Mouse (Mus musculus) MEL (cell line): ENCODE measurements around the gene Grcc10. TPM values are rescaled to one million over a fixed set of nuclear protein-coding genes. Genes with fewer than 3 reads are reported as not detected.

Experiments used
- DNase-seq: peaks from one replicate; pipeline ENCODE4 v3.0.0; 2011; ENCODE audit warnings: low read depth, low spot score
- H3K27ac ChIP-seq: 2 replicates; pipeline ENCODE4 v1.5.1; 2012; ENCODE audit warnings: low read depth, mild to moderate bottlenecking, control low read depth, low read length, moderate library complexity; ENCODE audit not compliant: control insufficient read depth
- H3K27me3 ChIP-seq, 2 experiments: fragments of 150-350 bp in 1 of 2; sonication (generic) in 1 of 2; 2 replicates each; pipeline ENCODE4 v1.6.1; 2012; ENCODE audit warnings: low read length in 2 of 2, mild to moderate bottlenecking in 2 of 2, improper control_type of control experiment in 1 of 2, moderate library complexity in 1 of 2; ENCODE audit not compliant: insufficient read depth in 2 of 2, control insufficient read depth in 1 of 2
- H3K36me3 ChIP-seq, 2 experiments: 2 replicates each; pipeline ENCODE4 v1.6.1; 2012 to 2014; ENCODE audit warnings: low read length in 2 of 2, improper control_type of control experiment in 1 of 2, inconsistent platforms in 1 of 2, mild to moderate bottlenecking in 1 of 2; ENCODE audit not compliant: insufficient read depth in 2 of 2, control insufficient read depth in 1 of 2
- H3K4me1 ChIP-seq, 2 experiments: fragments of 150-350 bp in 1 of 2; sonication (generic) in 1 of 2; 2 replicates each; pipeline ENCODE4 v1.6.1; 2012; ENCODE audit warnings: low read length in 2 of 2, improper control_type of control experiment in 1 of 2, mild to moderate bottlenecking in 1 of 2; ENCODE audit not compliant: insufficient read depth in 2 of 2, control insufficient read depth in 1 of 2
- H3K4me3 ChIP-seq, 2 experiments: fragments of 150-350 bp in 1 of 2; sonication (generic) in 1 of 2; 2 replicates each; pipeline ENCODE4 v1.5.1; 2012; ENCODE audit warnings: low read depth in 2 of 2, low read length in 2 of 2, mild to moderate bottlenecking in 2 of 2, moderate library complexity in 2 of 2, control low read depth in 1 of 2, improper control_type of control experiment in 1 of 2; ENCODE audit not compliant: control insufficient read depth in 1 of 2, insufficient read depth in 1 of 2
- H3K79me2 ChIP-seq: 2 replicates; pipeline ENCODE4 v1.6.1; 2012; ENCODE audit warnings: mild to moderate bottlenecking, low read length, moderate library complexity; ENCODE audit not compliant: control insufficient read depth, poor library complexity, insufficient read depth
- H3K9ac ChIP-seq: 2 replicates; pipeline ENCODE4 v1.6.1; 2012; ENCODE audit warnings: low read depth, mild to moderate bottlenecking, control low read depth, low read length, moderate library complexity; ENCODE audit not compliant: control insufficient read depth, poor library complexity, severe bottlenecking
- H3K9me3 ChIP-seq: fragments of 150-350 bp; sonication (generic); replicated peaks from 2 replicates; pipeline ENCODE4 v1.6.1; 2012; ENCODE audit warnings: mild to moderate bottlenecking, low read length, improper control_type of control experiment, moderate library complexity; ENCODE audit not compliant: insufficient read depth
- BHLHE40 ChIP-seq: IDR thresholded peaks from 2 replicates; pipeline ENCODE4 v1.6.1; 2012; ENCODE audit warnings: low read depth, mild to moderate bottlenecking, inconsistent platforms, low read length, improper control_type of control experiment, borderline replicate concordance
- CHD1 ChIP-seq: IDR thresholded peaks from 2 replicates; pipeline ENCODE4 v1.6.1; 2012; ENCODE audit warnings: low read depth, mild to moderate bottlenecking, inconsistent platforms, low read length, improper control_type of control experiment
- CTCF ChIP-seq, 3 experiments: IDR thresholded peaks in 2 of 3; conservative IDR thresholded peaks in 1 of 3; 2 replicates each; pipeline ENCODE4 v1.5.1; 2011 to 2012; ENCODE audit warnings: low read length in 3 of 3, low read depth in 2 of 3, mild to moderate bottlenecking in 2 of 3, improper control_type of control experiment in 1 of 3, inconsistent platforms in 1 of 3, mixed read lengths in 1 of 3, moderate library complexity in 1 of 3; ENCODE audit not compliant: control insufficient read depth in 1 of 3, insufficient read depth in 1 of 3, poor library complexity in 1 of 3, severe bottlenecking in 1 of 3
- E2F4 ChIP-seq: IDR thresholded peaks from 2 replicates; pipeline ENCODE4 v1.6.1; 2011; ENCODE audit warnings: low read depth, low read length, improper control_type of control experiment, borderline replicate concordance
- ELF1 ChIP-seq: IDR thresholded peaks from 2 replicates; pipeline ENCODE4 v1.6.1; 2014; ENCODE audit warnings: low read depth, mild to moderate bottlenecking, inconsistent platforms, low read length, improper control_type of control experiment, moderate library complexity
- ETS1 ChIP-seq: IDR thresholded peaks from 2 replicates; pipeline ENCODE4 v1.6.1; 2012; ENCODE audit warnings: low read depth, mild to moderate bottlenecking, inconsistent platforms, low read length, improper control_type of control experiment, moderate library complexity
- GABPA ChIP-seq: IDR thresholded peaks from 2 replicates; pipeline ENCODE4 v1.6.1; 2012; ENCODE audit warnings: low read depth, mild to moderate bottlenecking, inconsistent platforms, low read length, improper control_type of control experiment, moderate library complexity
- JUND ChIP-seq: IDR thresholded peaks from 2 replicates; pipeline ENCODE4 v1.6.1; 2011; ENCODE audit warnings: low read depth, mild to moderate bottlenecking, improper control_type of control experiment, low read length
- KAT2A ChIP-seq: conservative IDR thresholded peaks from 2 replicates; pipeline ENCODE4 v1.6.1; 2012; ENCODE audit warnings: low read depth, low read length, improper control_type of control experiment, inconsistent platforms
- MAX ChIP-seq: IDR thresholded peaks from 2 replicates; pipeline ENCODE4 v1.6.1; 2011; ENCODE audit warnings: low read length, improper control_type of control experiment
- MXI1 ChIP-seq: IDR thresholded peaks from 2 replicates; pipeline ENCODE4 v1.6.1; 2011; ENCODE audit warnings: mild to moderate bottlenecking, low read depth, low read length, improper control_type of control experiment
- MYB ChIP-seq: IDR thresholded peaks from 2 replicates; pipeline ENCODE4 v1.6.1; 2011; ENCODE audit warnings: mild to moderate bottlenecking, low read depth, low read length, improper control_type of control experiment
- MYC ChIP-seq: IDR thresholded peaks from 2 replicates; pipeline ENCODE4 v1.6.1; 2011; ENCODE audit warnings: low read depth, mild to moderate bottlenecking, low read length, improper control_type of control experiment, moderate library complexity
- NRF1 ChIP-seq: IDR thresholded peaks from 2 replicates; pipeline ENCODE4 v1.6.1; 2014; ENCODE audit warnings: low read depth, mild to moderate bottlenecking, inconsistent platforms, low read length, improper control_type of control experiment, moderate library complexity; ENCODE audit not compliant: poor library complexity, insufficient read depth, severe bottlenecking
- POLR2AphosphoS2 ChIP-seq: IDR thresholded peaks from 2 replicates; pipeline ENCODE4 v1.6.1; 2011; ENCODE audit warnings: low read length, improper control_type of control experiment
- POLR2AphosphoS5 ChIP-seq: IDR thresholded peaks from 2 replicates; pipeline ENCODE4 v1.6.1; 2012; ENCODE audit warnings: low read depth, borderline replicate concordance, mild to moderate bottlenecking, inconsistent platforms, low read length, moderate library complexity, mixed read lengths
- RAD21 ChIP-seq: IDR thresholded peaks from 2 replicates; pipeline ENCODE4 v1.6.1; 2011; ENCODE audit warnings: mild to moderate bottlenecking, low read depth, low read length, improper control_type of control experiment
- RCOR1 ChIP-seq: IDR thresholded peaks from 2 replicates; pipeline ENCODE4 v1.6.1; 2012; ENCODE audit warnings: low read depth, mild to moderate bottlenecking, inconsistent platforms, low read length, improper control_type of control experiment
- SMC3 ChIP-seq: IDR thresholded peaks from 2 replicates; pipeline ENCODE4 v1.6.1; 2011; ENCODE audit warnings: low read depth, low read length, improper control_type of control experiment
- TAL1 ChIP-seq: IDR thresholded peaks from 2 replicates; pipeline ENCODE4 v1.6.1; 2012; ENCODE audit warnings: mild to moderate bottlenecking, inconsistent platforms, low read length, moderate library complexity, mixed read lengths
- TBP ChIP-seq: IDR thresholded peaks from 2 replicates; pipeline ENCODE4 v1.8.0; 2011; ENCODE audit warnings: low read depth, low read length, improper control_type of control experiment
- USF2 ChIP-seq, 2 experiments: IDR thresholded peaks; 2 replicates each; pipeline ENCODE4 v1.6.1; 2011 to 2012; ENCODE audit warnings: improper control_type of control experiment in 2 of 2, low read length in 2 of 2, borderline replicate concordance in 1 of 2, inconsistent platforms in 1 of 2, low read depth in 1 of 2, mild to moderate bottlenecking in 1 of 2; ENCODE audit not compliant: insufficient read depth in 1 of 2
- ZC3H11A ChIP-seq: IDR thresholded peaks from 2 replicates; pipeline ENCODE4 v1.6.1; 2012; ENCODE audit warnings: low read depth, mild to moderate bottlenecking, inconsistent platforms, low read length, improper control_type of control experiment
- ZMIZ1 ChIP-seq: IDR thresholded peaks from 2 replicates; pipeline ENCODE4 v1.6.1; 2012; ENCODE audit warnings: low read depth, mild to moderate bottlenecking, inconsistent platforms, low read length, improper control_type of control experiment, moderate library complexity
- ZNF384 ChIP-seq: IDR thresholded peaks from 2 replicates; pipeline ENCODE4 v1.6.1; 2012; ENCODE audit warnings: low read depth, mild to moderate bottlenecking, inconsistent platforms, low read length, improper control_type of control experiment
- polyA plus RNA-seq, 2 experiments: library from polyadenylated mRNA; stranded (reverse) in 1 of 2; unstranded in 1 of 2; fragments of >175 nt in 1 of 2; fragments of >200 nt in 1 of 2; gene quantifications; 2 replicates each; pipeline versions ENCODE4 v1.2.1 to v1.2.4; 2012; ENCODE audit warnings: low replicate concordance in 2 of 2, low read depth in 1 of 2; ENCODE audit not compliant: insufficient read length in 2 of 2, insufficient read depth in 1 of 2, missing spikeins in 1 of 2
- total RNA-seq: library from RNA; depleted of rRNA; stranded (reverse); fragments of 300-350 nt; gene quantifications from 2 replicates; pipeline ENCODE4 v1.2.3, GENCODE M21; 2012

Grcc10 gene
- total and polyA plus RNA-seq, 3 experiments, result 57.4 to 62.9 TPM; not detected in 1

- H3K27ac ChIP-seq, result no peak overlapping the region
- H3K4me3 ChIP-seq, result peak overlapping the region; percentile 45 to 52
These were observed 41.3 kb upstream of the Grcc10 start for GRCm38 (mm10) chr6:124782436-124782835.

GRCm38 (mm10) chr6:124780917-124781316, 39.7 kb upstream of the Grcc10 start:
- H3K4me3 ChIP-seq, result no peak overlapping the region
- peaks cover 8 to 11% of the 10 kb centered on the region in 2 experiments for H3K27me3 ChIP-seq
- H3K27ac ChIP-seq, result no peak overlapping the region
- H3K9ac ChIP-seq, result no peak overlapping the region
- no peaks in the 10 kb centered on the region for H3K36me3 ChIP-seq
- TF ChIP-seq ETS1 (no peak), ELF1 (no peak), MXI1 (no peak), ZNF384 (no peak), ZMIZ1 (no peak), POLR2AphosphoS2 (no peak), GABPA (no peak), POLR2AphosphoS5 (no peak), ZC3H11A (no peak), MYB (no peak)
- H3K9me3 ChIP-seq, result no peaks in the 10 kb centered on the region
- H3K4me1 ChIP-seq, result no peaks in the 10 kb centered on the region
- no peaks in the 10 kb centered on the region for H3K79me2 ChIP-seq
- no peak for DNase-seq

More at GRCm38 (mm10) chr6:124782436-124782835, 41.3 kb upstream of the Grcc10 start:
- Histone ChIP-seq H3K27me3 (peaks cover 3 to 5% of the 10 kb centered on the region in 2 experiments; a peak in 3 of 4 replicates), H3K9ac (no peak overlapping the region), H3K79me2 (no peaks in the 10 kb centered on the region), H3K4me1 (no peaks in the 10 kb centered on the region; a peak in 1 of 4 replicates), H3K9me3 (no peaks in the 10 kb centered on the region), H3K36me3 (no peaks in the 10 kb centered on the region; a peak in 1 of 4 replicates)
- no peak for TF ChIP-seq CTCF (IDR thresholded peaks at IDR 0.05 in 2 of 3, conservative IDR thresholded peaks at IDR 0.05 in 1 of 3; ENCODE audit: control insufficient read depth in 1 of 3, insufficient read depth in 1 of 3, low read depth in 2 of 3, low read length in 3 of 3, poor library complexity in 1 of 3, severe bottlenecking in 1 of 3)
- TF ChIP-seq RAD21, result no peak
- no peak for TF ChIP-seq RCOR1
- TF ChIP-seq NRF1, result no peak
- no peak for TF ChIP-seq ZMIZ1
- no peak for TF ChIP-seq MAX
- TF ChIP-seq USF2 (IDR thresholded peaks at IDR 0.05; ENCODE audit: borderline replicate concordance in 1 of 2, insufficient read depth in 1 of 2, low read depth in 1 of 2, low read length in 2 of 2), result no peak
- no peak for TF ChIP-seq TAL1
- no peak for TF ChIP-seq E2F4
- TF ChIP-seq TBP, result no peak
- no peak for TF ChIP-seq CHD1
- TF ChIP-seq SMC3, result no peak
- no peak for TF ChIP-seq ZNF384
- no peak for TF ChIP-seq BHLHE40
- no peak for TF ChIP-seq MYC
- no peak for TF ChIP-seq MXI1
- TF ChIP-seq JUND, result no peak
- no peak for TF ChIP-seq KAT2A
- no peak for TF ChIP-seq POLR2AphosphoS5
- DNase-seq, result peak; percentile 39
